Mouse (Mus musculus): ENCODE data around the gene Trim10. TPM values are rescaled to one million over a fixed set of nuclear protein-coding genes. Genes with fewer than 3 reads are reported as not detected.

Gene Trim10
- polyA plus RNA-seq, 1 experiment from 2014 or later, result 7.3 TPM

DNA sequence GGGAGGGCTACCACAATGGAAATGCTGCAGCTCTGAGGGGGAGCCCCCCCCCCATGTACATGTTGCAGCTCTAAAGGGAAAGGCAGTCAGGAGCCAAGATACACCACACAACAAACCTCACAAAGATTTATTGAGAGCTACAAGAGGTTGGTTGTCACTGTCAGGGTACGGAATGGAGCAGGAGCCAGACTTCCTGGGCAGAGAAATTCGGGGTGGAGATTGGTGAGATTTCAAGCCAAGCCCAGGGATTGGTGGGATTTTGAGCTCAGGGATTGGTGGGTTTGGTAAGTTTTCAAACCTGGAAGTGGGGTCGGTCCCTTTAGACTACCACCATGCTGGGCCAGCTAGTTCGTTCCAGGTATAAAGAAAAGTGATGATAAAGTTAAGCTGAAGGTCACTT lies 54.1 kb downstream of the Trim10 start:
- H3K27ac ChIP-seq (replicated peaks), result no peak overlapping the region
- no peaks in the 10 kb centered on the region for H3K9me3 ChIP-seq
- ATAC-seq (ENCODE audit: low FRiP score, low read depth), result no peak
- H3K9ac ChIP-seq (replicated peaks), result no peak overlapping the region
- WGBS, result 75% methylated on average over 4 of the region's 4 CpGs
- no peak overlapping the region for H3K4me3 ChIP-seq
- H3K36me3 ChIP-seq, result no peaks in the 10 kb centered on the region
- no peaks in the 10 kb centered on the region for H3K4me1 ChIP-seq
- no peaks in the 10 kb centered on the region for H3K27me3 ChIP-seq
- H3K4me2 ChIP-seq (replicated peaks), result no peak overlapping the region

Other genes with a start within 250 kb of the Trim10 start
- not detected in 2 replicates for gene H2-M9, start 226.9 kb upstream of the Trim10 start, polyA plus RNA-seq (2016; fragmentation: Nextera tagmentation; extraction: Ambion mirVana)
- not detected in 2 replicates for gene H2-M1, start 197.4 kb upstream of the Trim10 start, polyA plus RNA-seq (2016; fragmentation: Nextera tagmentation; extraction: Ambion mirVana)
- not detected in 2 replicates for gene H2-M10.5, start 96.7 kb upstream of the Trim10 start, polyA plus RNA-seq (2016; fragmentation: Nextera tagmentation; extraction: Ambion mirVana)
- gene H2-M10.6, start 57.4 kb upstream of the Trim10 start, polyA plus RNA-seq (2016; fragmentation: Nextera tagmentation; extraction: Ambion mirVana), result not detected in 2 replicates
- gene Trim26, start 32.4 kb upstream of the Trim10 start, polyA plus RNA-seq (2016; fragmentation: Nextera tagmentation; extraction: Ambion mirVana), result 48.9 and 49.0 TPM in 2 replicates
- gene Trim15, start 2.4 kb upstream of the Trim10 start, polyA plus RNA-seq (2016; fragmentation: Nextera tagmentation; extraction: Ambion mirVana), result 0.21 and 0.56 TPM in 2 replicates
- not detected in 2 replicates for gene Trim40, start 20.5 kb downstream of the Trim10 start, polyA plus RNA-seq (2016; fragmentation: Nextera tagmentation; extraction: Ambion mirVana)
- gene Trim31, start 28.5 kb downstream of the Trim10 start, polyA plus RNA-seq (2016; fragmentation: Nextera tagmentation; extraction: Ambion mirVana), result not detected in 2 replicates
- 0.63 TPM in 2 replicates for gene Rnf39, start 73.3 kb downstream of the Trim10 start, polyA plus RNA-seq (2016; fragmentation: Nextera tagmentation; extraction: Ambion mirVana)
- 143 and 153 TPM in 2 replicates for gene Ppp1r11, start 82.2 kb downstream of the Trim10 start, polyA plus RNA-seq (2016; fragmentation: Nextera tagmentation; extraction: Ambion mirVana)
- gene Znrd1, start 89.0 kb downstream of the Trim10 start, polyA plus RNA-seq (2016; fragmentation: Nextera tagmentation; extraction: Ambion mirVana), result 75.9 and 78.4 TPM in 2 replicates
- 7.3 and 7.6 TPM in 2 replicates for gene Znrd1as, start 89.0 kb downstream of the Trim10 start, polyA plus RNA-seq (2016; fragmentation: Nextera tagmentation; extraction: Ambion mirVana)
- gene 2410137M14Rik, start 111.7 kb downstream of the Trim10 start, polyA plus RNA-seq (2016; fragmentation: Nextera tagmentation; extraction: Ambion mirVana), result 0.28 and 0.37 TPM in 2 replicates
- gene H2-M5, start 120.0 kb downstream of the Trim10 start, polyA plus RNA-seq (2016; fragmentation: Nextera tagmentation; extraction: Ambion mirVana), result 2.4 and 2.9 TPM in 2 replicates
- gene Zfp57, start 131.6 kb downstream of the Trim10 start, polyA plus RNA-seq (2016; fragmentation: Nextera tagmentation; extraction: Ambion mirVana), result 175 and 190 TPM in 2 replicates
- gene Mog, start 153.8 kb downstream of the Trim10 start, polyA plus RNA-seq (2016; fragmentation: Nextera tagmentation; extraction: Ambion mirVana), result 0.68 and 0.96 TPM in 2 replicates
- 33.4 and 35.9 TPM in 2 replicates for gene Gabbr1, start 176.4 kb downstream of the Trim10 start, polyA plus RNA-seq (2016; fragmentation: Nextera tagmentation; extraction: Ambion mirVana)
- gene Olfr90, start 218.9 kb downstream of the Trim10 start, polyA plus RNA-seq (2016; fragmentation: Nextera tagmentation; extraction: Ambion mirVana), result 0.14 TPM in 1 of 2 replicates, not detected in the other
- not detected in 2 replicates for gene Olfr91, start 228.7 kb downstream of the Trim10 start, polyA plus RNA-seq (2016; fragmentation: Nextera tagmentation; extraction: Ambion mirVana)